Mouse (Mus musculus) midbrain, postnatal 0 days (tissue): ENCODE data around the gene Hdgf. TPM values are rescaled to one million over a fixed set of nuclear protein-coding genes. Genes with fewer than 3 reads are reported as not detected.
"Not testable (repeated sequence)": the region's sequence is repeated elsewhere in the genome, so short reads cannot be mapped to it uniquely, and the experiment has no call there.

Experiments
- ATAC-seq: fragments of 200-750 bp; cut with Nextera tagmentation; 2 replicates; pipeline ENCODE4 v1.8.0; 2017; ENCODE audit warnings: moderate number of reproducible peaks, mild to moderate bottlenecking, moderate TSS enrichment, moderate library complexity; ENCODE audit not compliant: low FRiP score
- DNase-seq: peaks from one replicate; pipeline ENCODE4 v3.0.0-alpha.2; 2015; ENCODE audit warnings: low spot score
- H3K27ac ChIP-seq: fragments of 300-500 bp; sonication (generic); 2 replicates; pipeline ENCODE4 v1.5.1; 2014; ENCODE audit warnings: low read depth, mild to moderate bottlenecking, low read length, mixed read lengths
- H3K27me3 ChIP-seq: fragments of 300-500 bp; sonication (generic); 2 replicates; pipeline ENCODE4 v1.6.1; 2014; ENCODE audit warnings: low read length, control low read depth, mixed read lengths; ENCODE audit not compliant: insufficient read depth
- H3K36me3 ChIP-seq: fragments of 300-500 bp; sonication (generic); 2 replicates; pipeline ENCODE4 v1.6.1; 2014; ENCODE audit warnings: low read length, control low read depth, mixed read lengths; ENCODE audit not compliant: insufficient read depth
- H3K4me1 ChIP-seq: fragments of 300-500 bp; sonication (generic); 2 replicates; pipeline ENCODE4 v1.6.1; 2014; ENCODE audit warnings: mild to moderate bottlenecking, control low read depth, antibody characterized with exemption, low read length, mixed read lengths; ENCODE audit not compliant: insufficient read depth
- H3K4me2 ChIP-seq: fragments of 300-500 bp; sonication (generic); 2 replicates; pipeline ENCODE4 v1.6.1; 2014; ENCODE audit warnings: low read depth, mild to moderate bottlenecking, low read length, mixed read lengths; ENCODE audit not compliant: poor library complexity, severe bottlenecking
- H3K4me3 ChIP-seq: fragments of 300-500 bp; sonication (generic); 2 replicates; pipeline ENCODE4 v1.5.1; 2014; ENCODE audit warnings: low read depth, mild to moderate bottlenecking, low read length, moderate library complexity
- H3K9ac ChIP-seq: fragments of 300-500 bp; sonication (generic); replicated peaks from 2 replicates; pipeline ENCODE4 v1.6.1; 2014; ENCODE audit warnings: mild to moderate bottlenecking, low read length, moderate library complexity, mixed read lengths; ENCODE audit not compliant: poor library complexity, severe bottlenecking
- H3K9me3 ChIP-seq: fragments of 300-500 bp; sonication (generic); 2 replicates; pipeline ENCODE4 v1.6.1; 2016; ENCODE audit warnings: low read length, control low read depth
- CTCF ChIP-seq: IDR thresholded peaks from 2 replicates; pipeline ENCODE4 v1.5.1; 2016; ENCODE audit warnings: antibody characterized with exemption, mild to moderate bottlenecking
- WGBS: fragments of 180-500 bp; shearing (Covaris S2); extraction: QIAGEN DNeasy Blood & Tissue Kit; methylation state at CpG from one replicate; pipeline ENCODE4 v1.1.7; 2014; 5-methylcytosine and 5-hydroxymethylcytosine counted together
- polyA plus RNA-seq: library from polyadenylated mRNA; unstranded; fragments of >200 nt; fragmentation: Nextera tagmentation; extraction: Ambion mirVana; gene quantifications from 2 replicates; pipeline ENCODE4 v1.2.1, GENCODE M21; 2015
- total RNA-seq: library from RNA; depleted of rRNA; stranded (reverse); fragments of >200 nt; gene quantifications from 2 replicates; pipeline ENCODE4 v1.2.3, GENCODE M21; 2014

Gene Hdgf
- total and polyA plus RNA-seq, 2 experiments from 2014 or later, result 86.5 to 135 TPM

DNA sequence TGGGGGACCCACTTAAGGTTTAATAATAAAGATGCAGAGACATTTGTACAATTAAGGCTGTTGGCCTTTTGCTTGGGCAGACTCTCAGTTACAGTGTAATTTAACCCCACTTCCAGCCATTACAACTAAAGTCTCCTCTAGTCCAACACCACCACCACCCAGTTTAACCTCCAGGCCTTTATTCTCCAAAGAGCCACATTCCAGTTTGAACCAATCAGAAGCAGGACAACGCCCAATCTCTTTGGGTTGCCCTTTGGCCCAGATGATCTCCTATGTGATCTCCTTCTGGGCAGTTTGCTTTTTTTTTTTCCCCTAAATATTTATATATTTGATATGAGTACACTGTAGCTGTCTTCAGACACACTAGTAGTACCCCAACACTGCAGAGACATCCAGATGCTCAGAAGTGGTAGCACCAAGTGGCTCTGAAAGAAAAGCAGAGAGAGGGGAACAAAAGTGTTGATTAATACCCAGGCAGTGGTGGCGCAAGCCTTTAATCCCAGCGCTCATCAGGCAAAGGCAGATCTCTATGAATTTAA is 12.7 kb upstream of the Hdgf start:
- Histone ChIP-seq H3K4me3 (no peak overlapping the region), H3K9ac (no peak overlapping the region), H3K4me1 (no peaks in the 10 kb centered on the region), H3K27ac (no peak overlapping the region), H3K9me3 (no peaks in the 10 kb centered on the region), H3K27me3 (no peaks in the 10 kb centered on the region), H3K4me2 (no peak overlapping the region), H3K36me3 (no peaks in the 10 kb centered on the region)
- no peak for DNase-seq
- WGBS, result 76% methylated on average over 3 of the region's 3 CpGs
- TF ChIP-seq CTCF, result no peak
- no peak for ATAC-seq

- H3K36me3 ChIP-seq, result no peaks in the 10 kb centered on the region
- no peak for ATAC-seq
- H3K4me3 ChIP-seq, result no peak overlapping the region
- H3K9me3 ChIP-seq, result no peaks in the 10 kb centered on the region
- H3K27ac ChIP-seq, result no peak overlapping the region
- H3K4me1 ChIP-seq, result no peaks in the 10 kb centered on the region
- no peak overlapping the region for H3K9ac ChIP-seq
- no peak overlapping the region for H3K4me2 ChIP-seq
- WGBS, result 67% methylated on average over 3 of the region's 3 CpGs
- no peak for TF ChIP-seq CTCF
- no peaks in the 10 kb centered on the region for H3K27me3 ChIP-seq
- DNase-seq, result no peak
Measured at GRCm38 (mm10) chr3:87899266-87899665, 6.9 kb upstream of the Hdgf start.

- H3K9me3 ChIP-seq, result no peaks in the 10 kb centered on the region
- WGBS, result 75% methylated on average over 3 of the region's 3 CpGs
- TF ChIP-seq CTCF, result no peak
Measured at GRCm38 (mm10) chr3:87899776-87900175, 6.3 kb upstream of the Hdgf start.

DNA sequence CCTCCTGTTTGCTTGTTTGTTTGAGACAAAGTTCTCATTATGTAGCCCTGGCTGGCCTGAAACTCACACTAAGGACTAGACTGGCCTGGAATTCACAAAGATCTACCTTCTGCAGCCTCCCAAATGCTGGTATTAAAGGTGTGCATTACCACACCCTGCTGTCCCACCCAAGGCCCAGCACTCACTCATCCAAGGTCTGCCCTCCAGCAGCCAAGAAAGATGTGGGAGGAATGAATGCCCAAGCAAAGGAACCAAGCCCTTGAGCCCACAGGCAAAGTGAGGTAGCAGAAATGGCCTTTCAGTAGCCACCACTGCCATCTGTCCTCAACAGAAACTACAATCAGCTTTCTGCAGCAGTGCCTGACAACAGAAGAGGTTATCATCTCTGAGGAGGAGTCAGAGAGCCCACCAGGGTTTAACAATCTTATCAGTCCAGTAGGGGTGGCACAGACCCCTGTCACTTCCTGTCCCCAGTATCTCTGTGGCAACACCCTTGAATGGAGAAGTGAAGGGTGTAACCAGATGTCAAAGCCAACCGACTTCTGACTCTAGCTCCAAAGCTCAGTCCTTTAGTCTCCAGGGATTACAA is 5.0 kb upstream of the Hdgf start:
- DNase-seq (no peak), ATAC-seq (no peak)
- WGBS, result 58% methylated on average over 1 of the region's 1 CpGs

More at GRCm38 (mm10) chr3:87899776-87900175, 6.3 kb upstream of the Hdgf start:
- no peak overlapping the region for H3K4me2 ChIP-seq
- no peaks in the 10 kb centered on the region for H3K36me3 ChIP-seq
- no peaks in the 10 kb centered on the region for H3K4me1 ChIP-seq
- H3K4me3 ChIP-seq, result no peak overlapping the region
- DNase-seq, result no peak
- no peak for ATAC-seq
- no peak overlapping the region for H3K9ac ChIP-seq
- no peak overlapping the region for H3K27ac ChIP-seq
- no peaks in the 10 kb centered on the region for H3K27me3 ChIP-seq

GRCm38 (mm10) chr3:87901959-87902358 is 4.2 kb upstream of the Hdgf start:
- not testable (repeated sequence) for H3K36me3 ChIP-seq, H3K9me3 ChIP-seq, H3K4me1 ChIP-seq, H3K27ac ChIP-seq, H3K9ac ChIP-seq, H3K27me3 ChIP-seq, DNase-seq, H3K4me3 ChIP-seq, ATAC-seq, H3K4me2 ChIP-seq
- WGBS, result 88% methylated on average over 5 of the region's 6 CpGs

More for the DNA sequence above, 5.0 kb upstream of the Hdgf start:
- H3K4me1 ChIP-seq, result no peaks in the 10 kb centered on the region
- no peaks in the 10 kb centered on the region for H3K36me3 ChIP-seq
- no peaks in the 10 kb centered on the region for H3K9me3 ChIP-seq
- H3K9ac ChIP-seq, result no peak overlapping the region
- TF ChIP-seq CTCF, result no peak
- H3K4me3 ChIP-seq, result no peak overlapping the region
- no peak overlapping the region for H3K27ac ChIP-seq
- H3K27me3 ChIP-seq, result no peaks in the 10 kb centered on the region
- no peak overlapping the region for H3K4me2 ChIP-seq

GRCm38 (mm10) chr3:87903821-87904220 is 2.3 kb upstream of the Hdgf start:
- 48% methylated on average over 5 of the region's 5 CpGs for WGBS
- no peak for DNase-seq
- Histone ChIP-seq H3K9me3 (no peaks in the 10 kb centered on the region), H3K27ac (no peak overlapping the region), H3K4me3 (no peak overlapping the region), H3K36me3 (no peaks in the 10 kb centered on the region), H3K4me1 (peaks cover 10% of the 10 kb centered on the region; the same call in 1 of the 2 replicates), H3K27me3 (no peaks in the 10 kb centered on the region), H3K9ac (no peak overlapping the region), H3K4me2 (no peak overlapping the region)
- ATAC-seq, result no peak
- no peak for TF ChIP-seq CTCF
